Mouse (Mus musculus) thymus, postnatal 0 days (tissue): ENCODE measurements around the gene Il18rap. TPM values are rescaled to one million over a fixed set of nuclear protein-coding genes. Genes with fewer than 3 reads are reported as not detected.
A peak's percentile ranks its signal among the peaks of the same experiment; 100 is the strongest.
"Not testable (repeated sequence)": the region's sequence is repeated elsewhere in the genome, so short reads cannot be mapped to it uniquely, and the experiment has no call there.

Experiments
- DNase-seq: peaks from one replicate; pipeline ENCODE4 v3.0.0-alpha.2; 2015; ENCODE audit warnings: low spot score
- polyA plus RNA-seq: library from polyadenylated mRNA; unstranded; fragments of >200 nt; fragmentation: Nextera tagmentation; extraction: Ambion mirVana; gene quantifications from 2 replicates; pipeline ENCODE4 v1.2.1, GENCODE M21; 2015

The Il18rap gene
- polyA plus RNA-seq, 1 experiment from 2014 or later, result 1.5 TPM

DNA sequence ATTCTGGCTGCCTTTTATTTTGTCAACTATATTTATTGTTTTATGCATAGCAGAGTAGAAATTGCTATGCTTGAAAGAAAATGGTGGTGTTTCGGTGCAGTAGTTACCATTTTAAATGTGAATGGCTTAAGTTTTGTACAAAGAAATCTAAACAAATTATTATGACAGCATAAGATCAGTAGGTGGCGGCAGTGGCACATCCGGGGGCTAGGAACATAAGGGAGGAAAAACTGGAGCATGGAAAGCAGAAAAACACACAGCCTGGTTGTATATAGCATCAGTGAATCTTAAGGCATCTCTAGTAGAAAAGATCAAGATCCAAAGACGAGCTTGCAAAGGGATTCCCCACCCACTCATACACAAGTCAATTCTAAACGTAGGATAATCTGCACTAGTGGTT, 22.4 kb downstream of the Il18rap start:
- no peak for DNase-seq

DNA sequence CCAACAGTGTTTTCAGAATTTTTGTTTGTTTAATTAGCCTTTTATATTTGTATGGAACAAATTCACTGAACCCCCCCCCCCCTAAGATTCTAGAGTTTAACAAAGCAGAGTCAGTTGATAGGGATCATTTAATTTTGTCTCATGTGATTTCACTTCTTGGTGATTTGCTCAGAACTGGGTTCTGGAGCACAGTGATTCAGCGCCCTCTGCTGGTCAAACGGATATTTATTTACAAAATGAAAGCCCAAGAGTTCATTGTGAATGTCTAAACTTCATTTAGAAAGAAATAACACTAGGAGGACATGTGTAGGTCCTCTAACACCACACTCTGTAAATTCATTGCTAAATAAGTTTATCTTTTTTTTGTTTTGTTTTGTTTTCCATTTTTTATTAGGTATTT, 29.5 kb downstream of the Il18rap start:
- DNase-seq, result peak; percentile 71

DNA sequence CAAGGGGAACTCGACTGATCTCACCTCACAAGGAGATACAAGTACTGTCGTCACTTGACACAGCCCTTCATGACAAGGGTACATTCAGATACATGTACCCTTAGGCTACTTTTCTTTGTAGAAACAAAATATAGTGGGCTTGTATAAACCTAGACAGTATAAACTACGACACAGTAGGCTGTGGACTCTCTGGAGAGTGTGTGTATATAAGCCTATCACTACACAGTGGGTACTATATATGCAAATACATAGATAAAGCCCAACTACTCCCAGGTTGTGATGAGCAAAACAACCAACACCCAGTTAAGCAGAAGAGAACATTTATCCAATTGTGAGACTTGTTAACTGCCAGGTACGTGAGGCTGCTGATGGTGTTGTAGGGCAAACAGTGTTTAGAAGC, 31.5 kb downstream of the Il18rap start:
- DNase-seq, result no peak

DNA sequence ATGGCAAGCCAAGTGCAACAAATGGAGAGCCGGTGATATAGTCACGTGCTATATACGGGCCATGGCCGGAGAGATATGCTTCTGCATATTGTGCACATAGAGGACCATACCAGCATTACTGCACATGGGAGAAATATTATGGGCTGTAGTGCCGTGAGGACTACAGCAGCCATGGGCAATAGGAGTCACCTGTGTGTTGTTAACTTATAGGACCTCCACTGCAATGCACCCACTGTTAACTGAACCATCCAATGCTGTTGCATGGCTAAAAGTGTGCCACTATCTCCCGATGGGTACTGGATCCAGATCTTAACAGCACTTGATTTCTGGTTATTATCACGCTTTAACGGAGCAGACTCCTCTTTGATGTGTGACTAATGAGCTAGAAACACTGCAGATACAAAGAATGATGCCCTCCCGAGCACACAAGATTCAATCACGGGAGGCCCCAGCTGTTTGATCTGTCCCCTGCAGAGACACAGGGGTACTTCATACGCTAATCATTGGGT, 32.0 kb downstream of the Il18rap start:
- DNase-seq, result no peak

DNA sequence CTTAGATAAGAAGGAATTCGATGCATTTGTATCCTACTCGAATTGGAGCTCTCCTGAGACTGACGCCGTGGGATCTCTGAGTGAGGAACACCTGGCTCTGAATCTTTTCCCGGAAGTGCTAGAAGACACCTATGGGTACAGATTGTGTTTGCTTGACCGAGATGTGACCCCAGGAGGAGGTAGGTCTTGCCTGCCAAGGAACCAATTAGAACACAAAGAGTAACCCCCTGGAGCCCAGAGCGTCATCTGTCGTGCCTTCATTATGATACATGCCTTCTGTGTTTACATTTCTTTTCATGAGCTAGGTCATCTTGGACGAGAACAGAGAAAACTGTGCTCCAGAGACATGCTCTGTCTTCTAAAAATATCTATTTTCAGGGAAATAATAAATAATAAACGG, 32.6 kb downstream of the Il18rap start:
- DNase-seq, result no peak

DNA sequence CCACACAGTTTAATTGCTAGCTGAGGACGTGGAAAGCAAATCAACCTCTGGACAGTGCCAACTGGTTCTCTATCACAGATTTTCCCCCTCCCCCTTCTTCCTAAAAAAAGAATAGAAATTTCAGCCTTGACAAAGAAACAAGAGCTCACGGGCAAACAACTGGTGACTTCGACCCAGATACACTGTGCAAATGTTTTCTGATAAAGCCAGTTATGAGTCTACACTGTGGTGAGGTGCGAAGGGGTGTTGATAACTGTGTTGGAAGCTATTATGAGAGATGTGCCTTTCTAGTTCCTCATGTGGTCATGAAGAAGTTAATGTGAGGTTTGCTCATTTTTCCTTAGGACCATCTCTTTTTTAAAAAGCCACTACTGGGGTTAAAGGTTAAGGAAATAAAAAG, 54.2 kb downstream of the Il18rap start:
- no peak for DNase-seq

DNA sequence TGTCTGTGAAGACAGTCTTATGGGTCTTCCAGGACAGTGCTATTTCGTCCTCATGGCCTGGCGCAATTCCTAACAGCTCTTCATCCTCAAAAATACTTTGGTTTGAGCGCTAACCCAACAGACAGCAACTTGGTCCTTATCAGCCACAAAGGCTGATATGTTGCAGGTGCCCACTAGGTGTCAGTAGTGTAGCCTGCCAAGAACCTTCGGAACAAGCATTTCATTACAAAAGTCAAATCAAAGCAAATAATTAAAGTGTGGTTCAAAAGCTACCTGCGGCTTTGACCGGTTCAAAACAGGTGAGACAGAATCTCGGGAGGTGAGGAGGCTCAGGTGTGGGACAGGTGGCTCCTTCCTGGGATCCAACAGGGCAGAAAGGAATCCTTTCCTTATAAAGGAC, 64.6 kb downstream of the Il18rap start, which contains the start of gene Slc9a4:
Gene Slc9a4, plus strand, starts transcription at position 298 of the 400 bp plus-strand sequence.
- peak; percentile 32 for DNase-seq

DNA sequence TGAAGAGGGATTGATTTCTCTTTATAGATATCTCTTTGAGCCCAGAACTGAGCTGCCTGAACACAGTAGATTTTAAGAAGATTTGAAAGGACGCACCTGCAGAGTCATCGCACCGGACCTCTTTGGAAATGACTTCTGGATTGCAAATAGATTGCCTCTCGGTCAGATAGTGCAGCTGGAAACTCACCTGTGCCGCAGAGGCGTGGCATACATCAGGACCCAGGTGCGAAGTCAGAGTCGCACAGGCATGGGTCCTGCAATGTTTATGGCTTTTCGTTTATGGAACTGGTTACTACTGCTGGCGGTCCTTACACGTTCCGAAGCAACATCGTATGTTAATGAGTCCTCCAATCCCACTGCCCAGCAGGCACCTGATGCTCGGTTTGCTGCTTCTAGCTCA, 65.1 kb downstream of the Il18rap start:
- DNase-seq, result no peak

DNA sequence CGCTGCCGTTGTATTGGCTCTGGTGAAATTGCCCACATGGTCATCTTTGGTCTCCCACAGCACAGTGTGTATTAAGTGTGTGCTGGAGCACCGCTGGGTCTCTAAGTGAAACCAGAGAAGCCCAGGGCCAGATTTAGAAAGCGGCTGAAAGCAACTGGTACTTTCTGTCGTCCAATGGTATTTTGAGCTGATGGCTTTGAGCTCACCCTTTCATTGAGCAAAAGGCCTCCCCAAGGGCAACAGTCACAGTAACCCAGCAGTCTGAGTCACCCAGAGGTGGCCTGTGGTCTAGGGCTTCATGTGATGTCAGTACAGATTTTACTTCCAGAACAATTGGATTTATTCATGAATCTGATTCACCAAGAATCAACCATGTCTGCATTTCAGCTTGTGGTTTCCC, 71.6 kb downstream of the Il18rap start:
- DNase-seq, result no peak

DNA sequence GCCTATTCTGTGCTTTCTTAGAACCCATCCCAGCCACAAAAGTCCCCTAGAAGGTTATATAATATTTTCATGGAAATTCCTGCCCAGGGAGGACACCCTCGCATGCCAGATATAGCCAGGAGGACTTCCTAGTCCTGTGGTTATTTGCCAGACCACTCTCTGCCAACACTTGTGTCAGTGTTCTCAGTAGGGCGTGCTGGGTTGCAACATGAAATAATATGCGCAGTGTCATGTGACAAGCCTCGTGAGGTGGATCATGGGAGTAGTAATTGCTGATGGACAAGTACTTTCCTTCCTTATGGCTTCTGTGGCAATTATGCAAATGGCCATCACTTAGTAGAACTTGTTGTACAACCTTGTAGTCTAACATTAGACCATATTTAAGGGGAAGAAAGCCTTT, 75.8 kb downstream of the Il18rap start:
- no peak for DNase-seq

DNA sequence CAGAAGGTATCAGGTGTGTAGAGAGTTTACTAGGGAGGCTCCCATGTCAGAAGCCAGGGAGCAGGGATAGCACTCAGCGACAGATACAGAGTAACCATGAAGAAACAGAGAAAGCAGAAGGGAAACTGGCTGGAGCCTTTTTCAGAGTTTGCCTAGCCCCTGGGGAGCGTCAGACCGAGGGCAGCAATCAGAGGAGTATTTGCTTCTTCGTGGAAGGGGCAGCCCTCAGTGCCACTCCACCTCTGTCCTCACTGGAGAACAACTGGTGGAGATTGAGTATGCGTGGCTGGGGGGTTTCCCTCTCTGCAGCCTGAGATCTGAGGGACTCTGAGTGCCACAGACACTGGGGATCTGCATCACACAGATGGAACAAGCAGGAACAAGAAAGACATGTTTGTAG, 82.7 kb downstream of the Il18rap start:
- no peak for DNase-seq

DNA sequence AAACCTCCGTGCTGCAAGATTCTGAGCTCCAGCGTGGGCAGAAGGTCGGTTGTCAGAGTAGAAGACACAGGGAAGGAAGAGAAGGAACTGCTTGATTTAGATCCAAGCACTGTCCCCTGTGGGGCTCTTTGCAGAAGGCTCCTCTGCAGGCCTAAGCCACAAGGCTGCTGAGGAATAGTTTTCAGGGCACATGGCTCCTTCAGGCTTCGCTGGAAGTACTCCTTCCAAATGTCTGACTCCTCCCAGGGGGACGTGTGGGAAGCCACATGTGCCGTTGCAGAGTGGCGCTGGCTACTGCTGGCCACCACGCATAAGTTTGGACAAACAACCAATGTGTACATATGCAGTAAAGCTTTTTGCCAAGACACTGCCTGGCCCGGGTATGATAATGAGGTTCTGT, 84.5 kb downstream of the Il18rap start:
- DNase-seq, result not testable (repeated sequence)

DNA sequence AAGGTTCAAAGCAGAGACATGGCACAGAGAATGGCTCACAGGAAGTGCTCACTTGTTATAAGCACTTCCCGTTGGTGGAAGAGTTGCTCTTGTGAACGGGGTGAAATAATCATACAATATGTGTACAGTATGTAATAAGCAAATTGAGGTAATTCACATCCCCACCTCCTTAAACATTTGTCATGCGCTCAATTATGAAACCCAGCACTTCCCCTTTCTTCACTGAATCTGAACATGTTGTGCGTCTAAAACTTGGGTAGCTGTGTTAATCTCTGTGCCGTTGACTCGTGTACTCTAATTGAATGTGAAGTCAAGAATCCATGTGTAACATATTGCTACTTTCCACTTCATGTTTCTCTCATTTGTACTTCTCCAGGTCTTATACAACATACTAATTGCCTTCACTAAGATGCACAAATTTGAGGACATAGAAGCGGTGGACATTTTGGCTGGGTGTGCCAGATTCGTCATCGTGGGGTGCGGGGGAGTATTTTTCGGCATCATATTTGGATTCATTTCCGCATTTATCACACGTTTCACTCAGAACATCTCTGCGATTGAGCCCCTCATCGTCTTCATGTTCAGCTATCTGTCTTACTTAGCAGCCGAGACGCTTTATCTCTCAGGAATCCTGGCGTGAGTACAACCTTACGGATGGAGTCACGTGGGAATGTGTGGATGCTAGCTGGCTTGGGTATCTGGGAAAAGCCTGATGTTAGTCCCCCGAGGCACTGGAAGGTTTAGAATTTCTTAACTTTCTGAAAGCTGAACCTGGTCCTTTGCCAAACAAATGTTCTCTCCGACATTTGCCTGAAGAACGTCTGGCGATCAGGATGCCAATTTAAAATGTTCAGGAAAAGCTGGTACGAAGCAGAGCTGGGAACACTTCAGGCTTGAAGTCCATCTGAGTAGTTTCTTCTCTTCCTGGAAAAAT, 85.5 kb downstream of the Il18rap start:
- DNase-seq, result no peak

Other genes with a start within 250 kb of the Il18rap start
- 5.9 and 7.3 TPM in 2 replicates for gene Il1rl2, start 190.8 kb upstream of the Il18rap start, polyA plus RNA-seq
- gene Il1rl1, start 85.8 kb upstream of the Il18rap start, polyA plus RNA-seq, result 0.38 and 0.41 TPM in 2 replicates
- gene Il18r1, start 49.8 kb upstream of the Il18rap start, polyA plus RNA-seq, result 2.2 and 3.9 TPM in 2 replicates
- 0.17 and 0.25 TPM in 2 replicates for gene Slc9a4, start 64.7 kb downstream of the Il18rap start, polyA plus RNA-seq
- 1.8 and 2.0 TPM in 2 replicates for gene Slc9a2, start 165.2 kb downstream of the Il18rap start, polyA plus RNA-seq